13 mouse cellular contexts compared by ENCODE assay signal in genomic region chr2:166175145-166175544, GRCm38 (mm10). TPM values are rescaled to one million over a fixed set of nuclear protein-coding genes. Genes with fewer than 3 reads are reported as not detected.
DNase-seq lines count a peak whose midpoint lies in the region; ATAC-seq lines count a peak whose summit lies in the region.
"Had no signal": no experiment of that assay in that cellular context is flagged by ENCODE, and none has a peak within 500 bp of the region (broad histone marks: within the 10 kb centered on the region; RNA-seq: fewer than 3 reads in every experiment).

No protein-coding gene starts in this region.

- no peak overlapping the region for H3K4me3 ChIP-seq in midbrain, embryonic 10.5 days
- no peak overlapping the region for H3K4me3 ChIP-seq in midbrain, embryonic 11.5 days (ENCODE audit: low read depth, low read length)
- no peak overlapping the region for H3K4me3 ChIP-seq in embryonic facial prominence, embryonic 12.5 days
- H3K4me3 ChIP-seq in hindbrain, embryonic 16.5 days (ENCODE audit: low read length) = no peak overlapping the region
- H3K4me3 ChIP-seq in neural tube, embryonic 13.5 days = no peak overlapping the region

- no peaks in the 10 kb centered on the region for H3K9me3 ChIP-seq in midbrain, embryonic 10.5 days (replicated peaks)
- no peaks in the 10 kb centered on the region for H3K9me3 ChIP-seq in midbrain, embryonic 11.5 days (ENCODE audit: control insufficient read depth, low read length)
- no peaks in the 10 kb centered on the region for H3K9me3 ChIP-seq in embryonic facial prominence, embryonic 12.5 days
- H3K9me3 ChIP-seq in hindbrain, embryonic 16.5 days (ENCODE audit: control insufficient read depth, low read length) = no peaks in the 10 kb centered on the region
- H3K9me3 ChIP-seq in neural tube, embryonic 13.5 days = no peaks in the 10 kb centered on the region

- H3K36me3 ChIP-seq in midbrain, embryonic 10.5 days = no peaks in the 10 kb centered on the region
- no peaks in the 10 kb centered on the region for H3K36me3 ChIP-seq in midbrain, embryonic 11.5 days (ENCODE audit: control insufficient read depth, insufficient read depth, low read length)
- no peaks in the 10 kb centered on the region for H3K36me3 ChIP-seq in embryonic facial prominence, embryonic 12.5 days
- no peaks in the 10 kb centered on the region for H3K36me3 ChIP-seq in hindbrain, embryonic 16.5 days (ENCODE audit: control insufficient read depth, insufficient read depth, low read length)
- no peaks in the 10 kb centered on the region for H3K36me3 ChIP-seq in neural tube, embryonic 13.5 days

- peaks cover 69% of the 10 kb centered on the region for H3K4me1 ChIP-seq in midbrain, embryonic 10.5 days
- H3K4me1 ChIP-seq in midbrain, embryonic 11.5 days (ENCODE audit: control insufficient read depth, insufficient read depth, low read length) = peaks cover 19% of the 10 kb centered on the region
- peaks cover 63% of the 10 kb centered on the region for H3K4me1 ChIP-seq in embryonic facial prominence, embryonic 12.5 days
- peaks cover 8% of the 10 kb centered on the region for H3K4me1 ChIP-seq in hindbrain, embryonic 16.5 days (ENCODE audit: control insufficient read depth, insufficient read depth, low read depth, low read length)
- peaks cover 47% of the 10 kb centered on the region for H3K4me1 ChIP-seq in neural tube, embryonic 13.5 days (replicated peaks)

- H3K4me2 ChIP-seq in midbrain, embryonic 11.5 days = no peak overlapping the region
- H3K4me2 ChIP-seq in embryonic facial prominence, embryonic 12.5 days (replicated peaks) = no peak overlapping the region
- no peak overlapping the region for H3K4me2 ChIP-seq in hindbrain, embryonic 16.5 days (ENCODE audit: low read length)
- no peak overlapping the region for H3K4me2 ChIP-seq in neural tube, embryonic 13.5 days

- no peak overlapping the region for H3K9ac ChIP-seq in midbrain, embryonic 11.5 days (ENCODE audit: low read length)
- H3K9ac ChIP-seq in embryonic facial prominence, embryonic 12.5 days = no peak overlapping the region
- H3K9ac ChIP-seq in hindbrain, embryonic 16.5 days (ENCODE audit: low read depth, low read length) = no peak overlapping the region
- no peak overlapping the region for H3K9ac ChIP-seq in neural tube, embryonic 13.5 days
- H3K9ac ChIP-seq: liver, embryonic 14.5 days had no signal

- ATAC-seq in midbrain, embryonic 11.5 days (ENCODE audit: low FRiP score) = no peak
- no peak for ATAC-seq in embryonic facial prominence, embryonic 12.5 days (ENCODE audit: insufficient number of reproducible peaks, insufficient read depth, low FRiP score, low TSS enrichment)
- ATAC-seq in hindbrain, embryonic 16.5 days = peak; percentile 67
- ATAC-seq in neural tube, embryonic 13.5 days (ENCODE audit: low read depth) = peak; percentile 57
- no peak for ATAC-seq in megakaryocyte-erythroid progenitor cell, adult 5-6 weeks (replicated peaks; ENCODE audit: low FRiP score, low TSS enrichment, poor library complexity, severe bottlenecking)

- no peak for DNase-seq in midbrain, embryonic 10.5 days (ENCODE audit: low spot score)
- DNase-seq in midbrain, embryonic 11.5 days (ENCODE audit: low spot score, missing footprints) = no peak
- no peak for DNase-seq in cerebellum, adult 11 months
- no peak for DNase-seq in cerebellum, adult 18-20 months
- DNase-seq: cerebellum, adult 8-10 months; gastrocnemius, postnatal 14 days; kidney, adult 11 months; thymus, postnatal 4 days had no signal

- 0 out of 2 replicates have a peak overlapping the region, but pooled peaks have one; percentile 61 for H3K27ac ChIP-seq in midbrain, embryonic 10.5 days (replicated peaks)
- no peak overlapping the region for H3K27ac ChIP-seq in midbrain, embryonic 11.5 days (ENCODE audit: low read depth, low read length)
- H3K27ac ChIP-seq in embryonic facial prominence, embryonic 12.5 days = peak overlapping the region; percentile 89
- no peak overlapping the region for H3K27ac ChIP-seq in hindbrain, embryonic 16.5 days (ENCODE audit: low read depth, low read length)
- H3K27ac ChIP-seq in neural tube, embryonic 13.5 days (replicated peaks) = peak overlapping the region; percentile 29; the same call in 1 of the 2 replicates
- H3K27ac ChIP-seq: liver, embryonic 14.5 days had no signal

- peaks cover 50% of the 10 kb centered on the region for H3K27me3 ChIP-seq in midbrain, embryonic 10.5 days (ENCODE audit: low read depth, poor library complexity, severe bottlenecking)
- peaks cover 2% of the 10 kb centered on the region for H3K27me3 ChIP-seq in midbrain, embryonic 11.5 days (ENCODE audit: control insufficient read depth, insufficient read depth, low read length)
- no peaks in the 10 kb centered on the region for H3K27me3 ChIP-seq in embryonic facial prominence, embryonic 12.5 days
- peaks cover 5% of the 10 kb centered on the region; the same call in 1 of the 2 replicates for H3K27me3 ChIP-seq in hindbrain, embryonic 16.5 days (replicated peaks; ENCODE audit: control insufficient read depth, insufficient read depth, low read length)
- H3K27me3 ChIP-seq in neural tube, embryonic 13.5 days = peaks cover 44% of the 10 kb centered on the region

- 28% methylated on average over 3 of the region's 3 CpGs for WGBS in midbrain, embryonic 10.5 days
- 26% methylated on average over 3 of the region's 3 CpGs for WGBS in midbrain, embryonic 11.5 days
- WGBS in embryonic facial prominence, embryonic 12.5 days = 16% methylated on average over 3 of the region's 3 CpGs
- WGBS in hindbrain, embryonic 16.5 days = 26% methylated on average over 3 of the region's 3 CpGs
- WGBS in neural tube, embryonic 13.5 days = 24% methylated on average over 3 of the region's 3 CpGs

RNA-seq across cellular contexts. Expression of gene Sulf2, which starts 19.7 kb away (rescaled TPM):
- 62.5 and 74.5 TPM in 2 replicates for polyA plus RNA-seq in midbrain, embryonic 10.5 days (2016; fragmentation: Nextera tagmentation; extraction: Ambion mirVana)
- polyA plus RNA-seq in midbrain, embryonic 11.5 days (2014; fragmentation: Nextera tagmentation; extraction: Ambion mirVana) = 84.5 and 87.6 TPM in 2 replicates
- polyA plus RNA-seq in embryonic facial prominence, embryonic 12.5 days (2016; fragmentation: Nextera tagmentation; extraction: Ambion mirVana) = 229 and 238 TPM in 2 replicates
- polyA plus RNA-seq in hindbrain, embryonic 16.5 days (2015; fragmentation: Nextera tagmentation; extraction: Ambion mirVana) = 73.6 and 101 TPM in 2 replicates
- polyA plus RNA-seq in neural tube, embryonic 13.5 days (2015; fragmentation: Nextera tagmentation; extraction: Ambion mirVana) = 116 and 122 TPM in 2 replicates
- total RNA-seq in megakaryocyte-erythroid progenitor cell, adult 5-6 weeks (2014; fragmentation: Nextera tagmentation) = 0.25 TPM in 1 of 2 replicates, not detected in the other
- total RNA-seq in megakaryocyte-erythroid progenitor cell, adult 5-6 weeks (2017) = 0.42 and 2.3 TPM in 2 replicates

Comparison
In these comparisons a context has a peak if more than half of its experiments do, and no peak if none do; other contexts are left out.
1. H3K27ac ChIP-seq: peak in midbrain, embryonic 10.5 days (single experiment), embryonic facial prominence, embryonic 12.5 days (single experiment) and neural tube, embryonic 13.5 days (single experiment); none in midbrain, embryonic 11.5 days (single experiment) and hindbrain, embryonic 16.5 days (single experiment).
2. ATAC-seq: peak in hindbrain, embryonic 16.5 days (single experiment) and neural tube, embryonic 13.5 days (single experiment); none in midbrain, embryonic 11.5 days (single experiment), embryonic facial prominence, embryonic 12.5 days (single experiment) and megakaryocyte-erythroid progenitor cell, adult 5-6 weeks (single experiment).